Mouse (Mus musculus) cerebellum, adult 2 months (tissue): ENCODE data around the gene Ttc38.

Source experiments
- CTCF ChIP-seq: fragments of 200-500 bp; IDR thresholded peaks from 2 replicates; pipeline ENCODE4 v1.5.1; 2011; ENCODE audit warnings: low read depth, mild to moderate bottlenecking, control low read depth, low read length, moderate library complexity, borderline replicate concordance; ENCODE audit not compliant: insufficient read depth
- POLR2A ChIP-seq: fragments of 200-500 bp; IDR thresholded peaks from 2 replicates; pipeline ENCODE4 v1.6.1; 2011; ENCODE audit warnings: low read length, control low read depth, borderline replicate concordance; ENCODE audit not compliant: insufficient read depth

- TF ChIP-seq POLR2A (no peak), CTCF (no peak)
Measured at GRCm38 (mm10) chr15:85832599-85832998, 493 bp downstream of the Ttc38 start.
